Mouse (Mus musculus) gastrocnemius, postnatal 36 days (tissue): ENCODE data around the gene Hmcn2. TPM values are rescaled to one million over a fixed set of nuclear protein-coding genes. Genes with fewer than 3 reads are reported as not detected.
A peak's percentile ranks its signal among the peaks of the same experiment; 100 is the strongest.

ENCODE experiments used
- DNase-seq, 2 experiments: peaks; one replicate each; pipeline ENCODE4 v3.0.0; 2022
- intact Hi-C: fragments of 180-260 bp; cut with DNase I; formaldehyde crosslinking; loops from one replicate; pipeline ENCODE4 v1.15.1; 2025
- long read RNA-seq, 2 experiments: library from polyadenylated mRNA; stranded (forward); transcript quantifications; one replicate each; pipeline ENCODE4 v2.0.0; 2021
- total RNA-seq, 2 experiments: library from RNA; stranded (reverse); gene quantifications; 2 replicates each; pipeline ENCODE4 v1.2.3; 2021

Gene Hmcn2
- 10 to 100 TPM; 28.6 to 30.1 TPM for total RNA-seq
- long read RNA-seq, experiment 1, partial matches to known transcripts: 3 of 7 reads
- long read RNA-seq, experiment 1, other reads (novel, unspliced or antisense): 4 of 7 reads
- long read RNA-seq, experiment 2, partial matches to known transcripts: 5 of 11 reads
- long read RNA-seq, experiment 2, other reads (novel, unspliced or antisense): 6 of 11 reads

- peak; percentile 53 to 63 for DNase-seq
- intact Hi-C loops: no loop called here
Measured at GRCm38 (mm10) chr2:31314007-31314465, at the start of gene Hmcn2. Gene Hmcn2 (plus strand): TSS chr2:31314415.

GRCm38 (mm10) chr2:31267447-31267846, 46.8 kb upstream of the Hmcn2 start:
- DNase-seq: no peak
- intact Hi-C loops: no loop called here

GRCm38 (mm10) chr2:31268631-31269030, 45.6 kb upstream of the Hmcn2 start:
- no peak for DNase-seq
- intact Hi-C loops: no loop called here

- DNase-seq: no peak
- intact Hi-C loops: no loop called here
Measured at GRCm38 (mm10) chr2:31269188-31269587, 45.0 kb upstream of the Hmcn2 start.

DNA sequence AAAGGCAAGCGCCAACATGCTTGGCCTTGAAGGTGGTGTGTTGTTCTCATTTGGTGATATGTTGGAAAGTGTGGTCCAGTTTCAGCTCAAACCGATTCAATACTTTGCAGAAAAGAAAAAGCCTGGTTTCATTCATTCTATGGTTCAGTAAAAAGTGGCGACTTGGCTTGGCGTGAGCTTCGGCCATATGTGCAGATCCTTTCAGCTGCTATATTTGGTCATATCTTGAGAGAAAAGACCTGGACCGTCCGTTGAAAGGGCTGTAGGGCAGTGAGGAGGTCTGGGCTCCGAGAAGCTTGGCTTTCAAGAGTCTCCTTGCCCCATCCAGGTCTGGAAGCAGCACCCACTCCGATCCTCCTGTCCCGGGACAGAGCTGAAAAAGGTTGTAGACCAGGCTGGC, 44.4 kb upstream of the Hmcn2 start:
- DNase-seq: no peak
- intact Hi-C loops: loop anchor here (5.0 kb wide), 1 partner anchor 73 kb away; no protein-coding TSS in a partner anchor

DNA sequence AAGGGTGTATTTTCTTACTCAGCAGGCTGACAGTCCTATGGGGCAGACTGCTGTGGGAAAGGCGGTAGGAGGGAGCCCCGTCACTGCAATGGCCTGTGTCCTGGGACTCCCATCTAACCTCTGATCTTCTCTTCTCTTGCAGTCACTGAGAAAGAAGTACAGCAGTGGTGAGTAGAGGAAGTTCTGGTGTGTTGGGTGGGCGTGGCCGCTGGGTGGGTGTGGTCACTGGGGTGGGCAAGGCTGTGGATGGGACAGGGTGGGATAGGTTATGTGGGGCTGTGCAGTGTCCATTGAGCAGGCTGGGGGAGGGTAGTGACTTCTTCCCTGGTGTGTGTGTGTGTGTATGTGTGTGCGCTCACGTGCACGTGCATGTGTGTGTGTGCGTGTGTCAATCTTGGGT, 43.7 kb upstream of the Hmcn2 start:
- no peak for DNase-seq
- intact Hi-C loops: loop anchor here (5.0 kb wide), 1 partner anchor 73 kb away; no protein-coding TSS in a partner anchor

- no peak for DNase-seq
- intact Hi-C loops: loop anchor here (5.0 kb wide), 1 partner anchor 74 kb away; no protein-coding TSS in a partner anchor
Measured at GRCm38 (mm10) chr2:31271071-31271470, 43.1 kb upstream of the Hmcn2 start.

DNA sequence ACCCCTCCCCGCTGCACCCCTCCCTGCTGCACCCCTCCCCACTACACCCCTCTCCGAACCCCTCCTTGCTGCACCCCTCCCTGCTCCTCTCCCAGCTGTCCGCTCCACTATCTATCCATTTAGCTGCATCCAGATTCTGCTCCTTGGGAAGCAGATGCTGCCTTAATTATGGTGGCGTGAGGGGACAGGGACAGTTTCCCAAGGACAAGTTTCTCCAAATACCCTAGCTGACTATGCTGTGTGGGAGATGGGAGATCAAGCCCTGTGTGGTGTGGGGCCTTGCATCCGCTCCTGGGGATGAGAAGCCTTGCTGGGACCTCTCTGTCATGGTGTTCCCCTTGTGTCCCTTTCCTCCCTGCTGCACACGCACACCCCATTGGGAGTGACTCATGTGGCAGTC, 39.2 kb upstream of the Hmcn2 start:
- intact Hi-C loops: loop anchor here (5.0 kb wide), 1 partner anchor 78 kb away; no protein-coding TSS in a partner anchor
- DNase-seq: no peak

DNA sequence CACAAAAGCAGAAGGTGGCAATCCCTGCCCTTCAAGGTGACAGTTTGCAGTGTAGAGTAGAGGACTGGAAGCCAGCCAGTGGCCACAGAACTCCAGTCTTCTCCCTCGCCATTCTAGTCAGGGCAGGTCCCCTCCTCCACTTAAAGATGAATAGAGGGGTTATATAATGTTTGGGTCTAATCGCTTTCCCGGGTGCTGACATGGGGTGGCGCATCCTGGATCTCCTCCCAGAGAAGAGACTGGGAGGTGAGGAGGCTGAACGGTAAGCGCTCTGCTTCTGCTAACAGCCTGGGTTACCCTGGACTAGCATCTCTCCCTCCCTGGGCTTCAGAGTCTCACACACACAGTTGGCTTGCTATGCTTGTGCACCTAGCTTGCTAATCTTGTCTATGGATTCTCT, 36.4 kb upstream of the Hmcn2 start:
- DNase-seq: no peak
- intact Hi-C loops: no loop called here

DNA sequence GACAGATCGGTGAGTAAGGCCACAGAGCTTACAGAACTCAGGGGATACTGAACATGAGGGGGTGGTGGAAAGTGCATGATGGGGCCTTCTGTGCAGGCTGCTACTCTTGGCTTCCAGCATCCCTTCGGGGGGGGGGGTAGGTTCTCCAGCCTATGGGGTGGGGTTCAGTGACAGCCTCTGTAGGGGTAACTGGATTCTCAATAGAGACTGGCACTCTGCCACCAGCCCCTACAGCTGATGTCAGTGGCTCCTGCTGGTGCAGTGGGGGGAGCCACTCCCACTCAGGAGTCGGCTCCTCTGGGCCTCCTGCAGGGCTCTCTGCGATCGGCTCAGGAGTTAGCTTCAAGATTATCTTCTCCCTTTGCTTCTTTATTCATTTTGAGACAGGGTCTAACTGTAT, 35.7 kb upstream of the Hmcn2 start:
- intact Hi-C loops: no loop called here

GRCm38 (mm10) chr2:31281138-31281537, 33.1 kb upstream of the Hmcn2 start:
- intact Hi-C loops: no loop called here
- no peak for DNase-seq

More for the DNA sequence above, 35.7 kb upstream of the Hmcn2 start:
- no peak for DNase-seq

DNA sequence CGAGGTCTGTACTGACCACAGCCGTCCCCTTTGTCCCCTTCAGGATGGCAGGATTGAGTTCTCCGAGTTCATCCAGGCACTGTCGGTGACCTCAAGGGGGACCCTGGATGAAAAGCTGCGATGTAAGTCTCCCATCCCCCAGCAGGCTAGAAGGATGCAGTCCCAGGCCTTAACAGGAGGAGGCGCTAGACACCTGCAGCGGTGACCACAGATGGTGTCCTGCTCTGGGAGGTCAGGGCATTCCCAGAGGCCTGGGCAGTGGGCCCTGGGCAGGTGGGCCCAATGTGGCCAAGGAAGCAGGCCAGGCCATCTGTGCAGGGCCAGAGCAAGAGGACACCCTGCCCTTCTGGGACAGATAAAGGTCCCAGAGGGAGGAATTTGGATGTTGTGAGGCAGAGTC, 31.9 kb upstream of the Hmcn2 start:
- DNase-seq: no peak
- intact Hi-C loops: no loop called here

- no peak for DNase-seq
- intact Hi-C loops: no loop called here
Measured at GRCm38 (mm10) chr2:31282880-31283279, 31.3 kb upstream of the Hmcn2 start.

DNA sequence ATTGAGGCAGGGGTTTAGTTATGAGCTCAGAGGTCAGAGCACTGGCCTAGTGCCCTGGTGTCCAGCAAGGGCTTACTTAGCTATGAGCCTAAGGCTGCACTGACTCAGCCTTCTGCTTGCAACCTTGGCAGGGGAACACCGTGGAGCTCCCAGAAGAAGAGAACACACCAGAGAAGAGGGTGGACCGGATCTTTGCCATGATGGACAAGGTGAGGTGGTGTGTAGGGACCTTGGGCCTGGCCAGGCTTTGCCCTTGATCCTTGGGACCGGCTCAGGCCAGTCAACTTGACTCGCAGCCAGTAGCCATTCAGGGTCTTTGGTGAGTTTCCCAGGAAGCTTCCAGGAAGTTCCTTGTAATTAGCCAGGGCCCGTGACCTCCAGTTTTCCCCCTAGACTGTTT, 29.7 kb upstream of the Hmcn2 start:
- no peak for DNase-seq
- intact Hi-C loops: no loop called here

DNA sequence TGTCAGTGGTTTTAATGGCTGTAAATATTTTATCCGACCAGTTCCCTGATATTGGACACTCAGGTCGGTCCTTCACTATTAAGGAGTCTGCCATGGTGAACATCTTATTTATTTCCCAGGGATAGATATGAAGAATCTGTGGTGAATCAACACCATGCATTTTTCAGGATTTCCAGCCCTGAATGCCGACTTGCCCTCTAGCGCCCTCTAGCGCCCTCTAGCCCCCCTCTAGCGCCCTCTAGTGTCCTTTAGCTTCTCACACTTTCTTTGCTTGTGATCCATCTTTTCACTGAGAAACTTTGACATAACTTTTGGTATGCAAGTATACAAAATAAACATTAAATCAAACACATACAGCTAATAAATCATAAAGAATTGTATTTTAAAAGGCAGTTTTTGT, 22.8 kb upstream of the Hmcn2 start:
- DNase-seq: peak in 1 of 2 experiments; percentile 52
- intact Hi-C loops: loop anchor here (1.0 to 5.0 kb wide), 2 partner anchors 98 to 269 kb away; no protein-coding TSS in a partner anchor

DNA sequence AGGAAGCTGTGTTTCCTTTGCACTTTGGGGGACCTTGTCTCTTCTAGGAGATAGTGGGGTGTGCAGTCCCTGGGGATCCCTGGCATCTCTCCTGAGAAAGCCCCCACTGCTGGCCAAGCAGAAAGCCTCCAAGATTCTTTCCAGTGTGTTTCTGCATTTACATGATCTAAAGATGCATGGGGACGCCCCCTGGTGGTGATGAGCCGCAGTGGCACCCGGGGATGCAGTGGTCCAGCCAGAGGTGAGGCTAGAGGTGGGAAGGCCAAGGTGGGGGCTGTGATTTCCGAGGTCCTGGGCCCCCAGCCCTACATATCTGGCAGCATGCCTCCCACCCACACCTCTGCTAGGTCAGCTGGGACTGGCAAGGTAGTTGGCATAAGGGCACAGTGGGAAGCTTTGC, 19.2 kb upstream of the Hmcn2 start:
- peak; percentile 58 to 71 for DNase-seq
- intact Hi-C loops: loop anchor here (5.0 kb wide), 2 partner anchors 87 to 273 kb away; no protein-coding TSS in a partner anchor

GRCm38 (mm10) chr2:31296395-31296794, 17.8 kb upstream of the Hmcn2 start:
- no peak for DNase-seq
- intact Hi-C loops: loop anchor here (5.0 kb wide), 1 partner anchor 86 kb away; no protein-coding TSS in a partner anchor

GRCm38 (mm10) chr2:31297602-31298268, 16.5 kb upstream of the Hmcn2 start:
- peak; percentile 42 to 45 for DNase-seq
- intact Hi-C loops: loop anchor here (5.0 kb wide), 1 partner anchor 85 kb away; no protein-coding TSS in a partner anchor

GRCm38 (mm10) chr2:31298814-31299213, 15.4 kb upstream of the Hmcn2 start:
- intact Hi-C loops: loop anchor here (5.0 kb wide), 1 partner anchor 83 kb away; no protein-coding TSS in a partner anchor
- DNase-seq: no peak

GRCm38 (mm10) chr2:31299266-31299665, 14.9 kb upstream of the Hmcn2 start:
- intact Hi-C loops: loop anchor here (5.0 kb wide), 1 partner anchor 83 kb away; no protein-coding TSS in a partner anchor
- no peak for DNase-seq

DNA sequence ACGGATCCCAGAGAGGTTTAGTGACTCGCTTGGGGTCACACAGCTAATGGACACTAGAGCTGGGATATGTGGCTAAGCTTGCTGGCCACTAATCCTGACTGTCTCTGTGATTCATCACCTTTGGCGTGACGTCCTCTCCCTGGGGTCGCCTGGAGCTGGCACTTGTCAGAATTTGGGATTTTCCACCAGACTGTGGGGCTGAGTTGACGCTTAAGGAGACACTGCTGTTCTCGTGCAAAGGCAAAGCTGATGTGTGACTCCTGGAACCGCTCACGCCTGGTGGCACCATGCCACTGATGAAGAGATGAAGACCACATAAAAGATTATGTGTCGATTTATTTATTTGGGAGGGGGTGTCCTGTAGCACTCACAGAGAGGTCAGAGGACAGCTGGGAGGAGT, 14.2 kb upstream of the Hmcn2 start:
- intact Hi-C loops: loop anchor here (5.0 kb wide), 1 partner anchor 82 kb away; no protein-coding TSS in a partner anchor
- peak; percentile 38 to 69 for DNase-seq
